Mouse (Mus musculus): Measurements from ENCODE around the gene 1520401A03Rik. TPM values are rescaled to one million over a fixed set of nuclear protein-coding genes. Genes with fewer than 3 reads are reported as not detected.

Gene 1520401A03Rik
- total and polyA plus RNA-seq, 2 experiments from 2014 or later = not detected

DNA sequence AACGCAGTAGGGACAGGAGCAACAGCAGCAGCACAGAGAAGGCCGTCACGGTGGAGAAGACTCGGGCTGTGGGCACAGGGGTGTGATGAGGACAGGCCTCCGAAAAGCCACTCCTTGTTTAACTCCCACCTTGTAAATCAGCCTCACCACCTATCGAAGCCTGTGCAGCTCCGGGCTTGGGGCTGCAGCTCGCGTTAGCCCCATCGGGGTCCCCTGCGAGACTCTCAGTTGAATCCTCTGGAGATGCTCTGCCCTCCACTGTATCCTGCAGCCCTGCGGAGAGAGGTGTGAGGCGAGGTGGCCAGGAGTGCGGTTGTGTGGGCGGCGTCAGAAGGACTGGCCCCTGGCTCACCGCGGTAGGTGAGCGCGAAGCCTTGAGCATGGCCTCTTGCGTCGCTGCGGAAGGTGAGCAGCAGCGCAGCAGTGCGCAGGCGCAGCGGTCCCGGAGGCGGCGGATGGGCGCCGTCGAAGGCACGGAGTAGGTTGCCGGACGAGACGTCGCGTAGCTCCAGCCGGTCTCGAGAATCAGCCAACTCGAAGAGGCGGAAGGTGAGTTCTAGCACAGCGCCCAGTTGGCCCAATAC, 19.7 kb upstream of the 1520401A03Rik start:
- Histone ChIP-seq H3K27me3 (ENCODE audit: control insufficient read depth, insufficient read depth, low read length) (peaks cover 66% of the 10 kb centered on the region), H3K27ac (ENCODE audit: low read depth) (no peak overlapping the region), H3K9me3 (replicated peaks; ENCODE audit: control insufficient read depth, low read length) (no peaks in the 10 kb centered on the region), H3K36me3 (replicated peaks; ENCODE audit: control insufficient read depth, insufficient read depth, low read length) (0 out of 2 replicates have a peak, but pooled peaks cover 5% of the 10 kb centered on the region), H3K4me3 (ENCODE audit: low read depth, low read length) (no peak overlapping the region), H3K9ac (replicated peaks; ENCODE audit: low read depth, low read length) (no peak overlapping the region), H3K4me1 (ENCODE audit: control insufficient read depth, insufficient read depth) (peaks cover 19% of the 10 kb centered on the region), H3K4me2 (ENCODE audit: low read depth, low read length) (peak overlapping the region; percentile 2)
- TF ChIP-seq EP300 (IDR thresholded peaks at IDR 0.05; ENCODE audit: low read depth) = no peak
- TF ChIP-seq CTCF (IDR thresholded peaks at IDR 0.05; ENCODE audit: low read depth) = no peak
- 8% methylated on average over 44 of the region's 44 CpGs for WGBS
- ATAC-seq (ENCODE audit: insufficient read depth, low read depth) (no peak), DNase-seq (ENCODE audit: low spot score) (no peak)

DNA sequence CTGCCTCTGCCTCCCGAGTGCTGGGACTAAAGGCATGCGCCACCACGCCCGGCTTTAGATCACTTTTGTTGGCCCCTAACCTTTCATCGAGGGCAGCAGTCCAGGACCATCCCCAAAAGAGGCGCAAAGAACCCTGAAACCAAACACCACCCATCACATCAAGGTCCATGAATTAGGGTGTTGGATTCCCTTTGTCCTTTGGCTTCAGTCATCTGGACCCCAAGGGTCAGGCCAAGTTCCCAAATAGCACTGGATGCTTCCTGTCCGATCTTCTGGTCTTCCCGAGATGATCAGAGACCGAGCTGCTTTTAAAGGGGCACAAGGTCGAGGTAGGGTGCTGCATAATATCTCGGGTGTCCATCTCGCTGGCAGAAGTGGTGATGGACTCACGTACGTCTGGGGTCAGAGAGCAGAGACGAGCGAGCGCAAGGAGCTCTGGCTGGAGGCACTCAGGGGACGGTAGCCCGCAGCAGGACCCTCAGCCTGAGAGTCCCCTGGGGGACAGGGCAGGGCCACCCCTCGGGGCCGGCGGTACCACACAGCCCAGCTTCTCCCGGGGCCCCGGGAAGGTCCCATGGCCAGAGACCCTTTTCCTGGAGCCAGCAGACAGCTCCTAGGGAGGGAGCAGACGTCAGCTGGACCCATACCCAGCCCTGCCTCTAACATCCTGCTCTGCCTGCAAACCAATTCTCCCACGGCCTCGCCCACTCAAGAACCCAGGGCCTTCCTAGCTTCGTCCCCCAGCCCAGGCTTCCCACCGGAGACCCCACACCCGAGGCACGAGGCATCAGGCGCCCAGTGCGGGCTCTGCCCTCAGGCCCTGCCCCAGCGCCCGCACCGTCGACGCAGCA, 19.0 kb upstream of the 1520401A03Rik start:
- H3K27ac ChIP-seq (ENCODE audit: low read depth) = no peak overlapping the region
- H3K9ac ChIP-seq (replicated peaks; ENCODE audit: low read depth, low read length) = no peak overlapping the region
- H3K4me2 ChIP-seq (ENCODE audit: low read depth, low read length) = no peak overlapping the region
- no peak overlapping the region for H3K4me3 ChIP-seq (ENCODE audit: low read depth, low read length)
- DNase-seq (ENCODE audit: low spot score) (no peak), ATAC-seq (ENCODE audit: insufficient read depth, low read depth) (no peak)
- peaks cover 9% of the 10 kb centered on the region; the same call in 1 of the 2 replicates for H3K36me3 ChIP-seq (replicated peaks; ENCODE audit: control insufficient read depth, insufficient read depth, low read length)
- H3K4me1 ChIP-seq (ENCODE audit: control insufficient read depth, insufficient read depth) = peaks cover 19% of the 10 kb centered on the region
- H3K27me3 ChIP-seq (ENCODE audit: control insufficient read depth, insufficient read depth, low read length) = peaks cover 61% of the 10 kb centered on the region
- WGBS = 47% methylated on average over 38 of the region's 38 CpGs
- TF ChIP-seq EP300 (IDR thresholded peaks at IDR 0.05; ENCODE audit: low read depth) = no peak
- TF ChIP-seq CTCF (IDR thresholded peaks at IDR 0.05; ENCODE audit: low read depth) = no peak
- H3K9me3 ChIP-seq (replicated peaks; ENCODE audit: control insufficient read depth, low read length) = no peaks in the 10 kb centered on the region

DNA sequence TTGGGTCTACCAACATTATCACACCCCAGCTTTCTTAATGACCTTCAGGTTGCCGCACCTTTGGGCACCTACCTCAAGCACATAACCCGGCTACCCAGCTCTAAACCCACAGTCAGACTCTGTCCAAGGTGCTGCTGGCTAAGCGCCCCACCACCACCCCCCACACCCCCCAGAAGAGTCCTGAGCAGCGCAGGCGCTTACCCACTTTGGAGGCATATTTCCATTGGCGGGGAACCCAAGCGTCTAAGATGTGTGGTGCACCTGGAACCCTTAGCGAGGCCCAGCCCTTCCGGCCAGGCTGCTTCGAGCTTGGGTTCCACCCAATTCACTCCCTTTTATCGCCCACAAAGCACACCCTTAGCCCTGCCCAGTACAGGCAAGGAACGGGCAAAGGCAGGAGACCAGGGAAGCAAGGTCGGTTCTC, 18.0 kb upstream of the 1520401A03Rik start, which contains the start of gene Paqr4:
Gene Paqr4 (minus strand): TSS at position 270 of the 424 bp plus-strand sequence.
- no peak for TF ChIP-seq CTCF (IDR thresholded peaks at IDR 0.05; ENCODE audit: low read depth)
- no peak for TF ChIP-seq EP300 (IDR thresholded peaks at IDR 0.05; ENCODE audit: low read depth)
- peak within 1 kb of the TSS; percentile 48 for H3K9ac ChIP-seq (replicated peaks; ENCODE audit: low read depth, low read length)
- H3K27me3 ChIP-seq (ENCODE audit: control insufficient read depth, insufficient read depth, low read length) = peaks cover 51% of the 10 kb centered on the region
- ATAC-seq (ENCODE audit: insufficient read depth, low read depth) = peak; percentile 22
- no peak for DNase-seq (ENCODE audit: low spot score)
- H3K36me3 ChIP-seq (replicated peaks; ENCODE audit: control insufficient read depth, insufficient read depth, low read length) = peaks cover 17% of the 10 kb centered on the region
- peak within 1 kb of the TSS; percentile 70 for H3K4me2 ChIP-seq (ENCODE audit: low read depth, low read length)
- WGBS = 7% methylated on average over 13 of the region's 13 CpGs
- H3K9me3 ChIP-seq (replicated peaks; ENCODE audit: control insufficient read depth, low read length) = no peaks in the 10 kb centered on the region
- H3K27ac ChIP-seq (ENCODE audit: low read depth) = peak within 1 kb of the TSS; percentile 30; the same call in 1 of the 2 replicates
- H3K4me1 ChIP-seq (ENCODE audit: control insufficient read depth, insufficient read depth) = peaks cover 15% of the 10 kb centered on the region
- H3K4me3 ChIP-seq (ENCODE audit: low read depth, low read length) = peak within 1 kb of the TSS; percentile 55

DNA sequence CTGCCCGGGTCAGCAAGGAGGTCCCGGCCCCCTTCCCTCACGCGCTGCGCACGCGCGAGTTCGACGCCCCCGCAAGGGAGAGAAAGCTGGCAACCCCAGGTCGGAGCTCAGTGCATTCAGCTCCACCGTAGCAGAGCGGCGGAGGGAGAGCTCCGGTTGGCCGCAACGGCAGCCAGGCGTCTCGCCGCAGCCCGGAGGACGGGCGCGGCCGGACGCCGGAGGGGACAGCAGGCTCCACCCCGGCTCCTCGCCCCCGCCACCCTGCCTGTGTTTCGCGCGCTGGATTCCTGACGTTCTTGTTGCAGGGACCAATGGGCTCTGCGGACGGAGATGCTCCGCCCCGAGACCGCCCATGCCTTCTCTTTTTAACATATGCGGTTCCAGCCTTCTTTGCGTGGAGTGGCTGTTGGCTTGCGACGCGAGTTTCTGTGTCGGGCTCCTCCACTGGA, 17.6 kb upstream of the 1520401A03Rik start:
- DNase-seq (ENCODE audit: low spot score) (peak; percentile 89), ATAC-seq (ENCODE audit: insufficient read depth, low read depth) (peak; percentile 89)
- Histone ChIP-seq H3K27ac (ENCODE audit: low read depth) (peak overlapping the region; percentile 30; the same call in 1 of the 2 replicates), H3K9me3 (replicated peaks; ENCODE audit: control insufficient read depth, low read length) (no peaks in the 10 kb centered on the region), H3K4me3 (ENCODE audit: low read depth, low read length) (peak overlapping the region; percentile 55), H3K4me2 (ENCODE audit: low read depth, low read length) (peak overlapping the region; percentile 70), H3K27me3 (ENCODE audit: control insufficient read depth, insufficient read depth, low read length) (peaks cover 47% of the 10 kb centered on the region), H3K36me3 (replicated peaks; ENCODE audit: control insufficient read depth, insufficient read depth, low read length) (peaks cover 19% of the 10 kb centered on the region), H3K4me1 (ENCODE audit: control insufficient read depth, insufficient read depth) (peaks cover 15% of the 10 kb centered on the region), H3K9ac (replicated peaks; ENCODE audit: low read depth, low read length) (peak overlapping the region; percentile 48)
- no peak for TF ChIP-seq CTCF (IDR thresholded peaks at IDR 0.05; ENCODE audit: low read depth)
- TF ChIP-seq EP300 (IDR thresholded peaks at IDR 0.05; ENCODE audit: low read depth) = no peak
- WGBS = 1% methylated on average over 33 of the region's 46 CpGs

DNA sequence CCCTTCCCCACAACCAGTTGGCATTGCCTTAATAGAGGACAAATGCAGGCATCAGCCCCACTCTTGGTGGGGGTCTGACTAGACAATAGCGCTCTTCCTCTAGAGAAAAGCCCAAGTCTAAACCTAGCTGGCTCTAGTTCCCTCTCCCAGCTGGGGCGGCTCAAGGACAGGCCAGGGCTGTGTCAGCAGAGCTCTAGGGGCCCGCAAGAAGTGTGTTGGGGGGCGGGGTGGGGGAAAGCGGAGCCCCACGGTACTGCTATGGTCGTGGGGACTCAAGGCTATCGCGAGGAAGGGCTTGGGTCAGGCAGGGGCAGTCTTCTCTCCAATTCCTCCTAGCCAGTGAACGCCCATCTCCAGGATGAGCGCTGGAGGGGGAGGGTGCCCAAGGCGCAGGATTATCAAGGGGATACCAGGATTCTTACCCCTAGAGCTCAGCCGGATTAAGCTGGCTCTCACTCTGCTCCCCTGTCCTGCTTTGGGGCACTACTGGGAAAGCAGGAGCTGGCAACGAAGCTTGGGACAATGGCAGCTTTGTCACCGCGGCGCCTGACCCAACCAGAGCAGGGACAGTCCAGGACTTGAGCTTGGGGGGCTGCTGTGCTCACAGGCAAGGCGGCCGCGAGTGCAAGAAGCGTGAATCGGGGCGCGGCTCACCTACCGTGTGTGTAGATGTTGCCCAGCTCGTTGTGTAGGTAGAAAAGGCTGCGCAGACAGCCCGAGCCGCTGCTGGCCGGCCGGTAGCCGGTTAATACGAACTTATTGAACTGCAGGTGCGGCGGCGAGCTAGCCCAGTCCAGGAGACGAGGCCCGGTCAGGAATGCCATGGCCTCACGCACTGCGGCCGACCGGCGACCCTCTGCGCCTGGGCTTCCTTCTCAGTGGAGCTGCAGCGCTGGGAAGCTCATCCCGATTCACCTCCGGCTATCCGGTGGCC, 16.9 kb upstream of the 1520401A03Rik start:
- H3K4me2 ChIP-seq (ENCODE audit: low read depth, low read length) = peak overlapping the region; percentile 70
- H3K4me3 ChIP-seq (ENCODE audit: low read depth, low read length) = peak overlapping the region; percentile 55
- peaks cover 19% of the 10 kb centered on the region for H3K36me3 ChIP-seq (replicated peaks; ENCODE audit: control insufficient read depth, insufficient read depth, low read length)
- no peaks in the 10 kb centered on the region for H3K9me3 ChIP-seq (replicated peaks; ENCODE audit: control insufficient read depth, low read length)
- H3K4me1 ChIP-seq (ENCODE audit: control insufficient read depth, insufficient read depth) = peaks cover 15% of the 10 kb centered on the region
- DNase-seq (ENCODE audit: low spot score) (peak; percentile 29), ATAC-seq (ENCODE audit: insufficient read depth, low read depth) (peak; percentile 17; the same call in 1 of the 2 replicates)
- no peak for TF ChIP-seq CTCF (IDR thresholded peaks at IDR 0.05; ENCODE audit: low read depth)
- no peak for TF ChIP-seq EP300 (IDR thresholded peaks at IDR 0.05; ENCODE audit: low read depth)
- 2% methylated on average over 48 of the region's 48 CpGs for WGBS
- peaks cover 40% of the 10 kb centered on the region for H3K27me3 ChIP-seq (ENCODE audit: control insufficient read depth, insufficient read depth, low read length)
- H3K27ac ChIP-seq (ENCODE audit: low read depth) = peak overlapping the region; percentile 30; the same call in 1 of the 2 replicates
- H3K9ac ChIP-seq (replicated peaks; ENCODE audit: low read depth, low read length) = peak overlapping the region; percentile 48
